Mouse (Mus musculus): ENCODE measurements around the gene B4galt5.

The B4galt5 gene

DNA sequence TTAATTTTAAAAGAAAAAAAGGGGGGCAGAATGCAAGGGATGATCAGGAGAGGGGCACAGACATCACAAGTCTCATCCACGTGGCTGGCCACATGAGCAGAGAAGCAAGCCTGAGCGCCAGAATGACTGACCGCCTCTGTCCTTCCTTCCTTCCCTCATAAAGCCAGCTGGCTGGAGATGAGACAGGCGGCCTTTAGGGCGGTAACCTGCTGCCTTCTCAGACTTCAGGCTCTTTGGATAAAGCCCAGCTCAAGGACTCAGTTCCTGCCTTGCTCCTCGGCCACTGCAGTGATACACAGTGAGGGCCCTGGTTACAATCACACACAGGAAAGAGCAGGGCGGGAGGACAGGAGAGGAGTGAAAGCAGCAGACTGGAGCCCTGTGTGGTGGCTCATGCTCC lies 94.8 kb downstream of the B4galt5 start:
- in situ Hi-C loops (cut with MboI) = no loop called here

DNA sequence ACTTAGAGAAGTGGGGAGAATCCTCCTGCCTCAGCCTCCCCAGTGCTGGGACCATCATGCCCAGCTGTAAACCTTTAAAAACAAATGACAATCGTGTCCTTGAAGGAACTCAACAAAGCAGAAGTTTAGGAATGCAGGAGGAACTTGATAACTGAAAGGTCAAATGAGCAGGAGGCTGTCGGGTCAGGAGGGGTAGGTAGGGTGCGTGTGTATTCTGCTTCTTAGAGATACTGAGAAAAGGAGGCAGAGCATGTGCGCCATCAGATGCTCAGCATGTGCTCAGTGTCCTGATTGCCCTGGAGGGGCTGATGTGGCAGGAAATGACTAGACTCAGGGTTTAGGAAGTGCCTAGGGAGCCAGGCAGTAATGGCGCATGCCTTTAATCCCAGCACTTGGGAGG lies 95.5 kb downstream of the B4galt5 start:
- in situ Hi-C loops (cut with MboI) = no loop called here

DNA sequence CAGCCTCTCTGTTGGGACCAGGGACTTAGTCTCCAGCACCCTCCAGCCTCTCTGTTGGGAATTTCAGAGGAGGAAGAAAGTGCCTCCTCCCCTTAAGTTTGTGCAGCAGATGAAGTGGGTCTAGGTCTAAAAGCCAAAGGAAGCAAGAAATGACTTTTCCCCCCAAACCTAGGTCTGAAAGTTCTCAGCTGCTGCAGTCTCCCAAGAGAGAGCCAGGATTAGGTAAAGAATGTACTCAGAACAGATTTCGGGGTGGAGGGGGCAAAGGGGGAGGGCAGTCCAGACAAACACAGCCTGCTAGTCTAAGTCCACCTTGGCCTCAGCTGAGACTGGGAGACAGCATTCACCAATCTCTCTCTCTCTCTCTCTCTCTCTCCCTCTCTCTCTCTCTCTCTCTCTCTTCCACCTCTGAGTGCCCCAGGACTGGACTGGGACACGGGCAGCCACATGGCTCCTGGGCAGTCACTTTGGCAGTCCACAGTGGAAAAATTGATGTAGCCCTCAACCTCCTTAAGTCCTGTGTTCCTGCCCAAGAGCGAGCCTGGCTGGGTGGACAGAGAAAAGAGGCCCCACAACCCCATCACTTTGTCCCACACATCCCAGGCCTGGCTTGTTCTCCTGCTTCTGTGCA lies 96.8 kb downstream of the B4galt5 start:
- in situ Hi-C loops (cut with MboI) = no loop called here

DNA sequence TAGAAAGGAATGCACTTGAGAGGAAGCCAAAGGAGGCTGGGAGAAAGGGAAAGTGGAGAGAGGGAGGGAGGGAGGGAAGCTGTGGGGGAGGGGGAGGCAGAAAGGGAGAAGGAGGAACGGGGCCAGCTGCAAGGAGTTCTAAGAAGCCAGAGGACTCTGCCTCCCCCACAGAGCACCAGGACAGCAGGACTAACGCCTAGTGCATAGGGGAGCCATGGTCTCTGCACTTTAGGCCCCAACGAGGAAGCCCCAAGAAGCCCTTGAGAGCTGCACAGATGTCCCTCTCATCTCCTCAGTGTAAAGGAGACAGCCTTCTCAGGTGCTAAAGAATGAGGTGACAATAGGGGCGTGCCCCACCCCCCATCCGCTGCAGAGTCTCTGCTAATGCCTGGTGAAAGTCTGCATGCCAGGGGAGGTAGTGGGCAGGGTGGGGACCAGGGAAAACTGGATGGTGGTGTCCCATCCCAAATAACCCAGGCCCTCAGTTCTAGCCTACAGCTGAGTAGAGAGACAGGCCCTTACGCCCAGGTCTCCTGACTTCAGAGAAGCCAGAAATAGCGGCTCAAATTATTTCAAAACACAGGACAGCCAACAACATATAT lies 98.1 kb downstream of the B4galt5 start:
- in situ Hi-C loops (cut with MboI) = no loop called here

DNA sequence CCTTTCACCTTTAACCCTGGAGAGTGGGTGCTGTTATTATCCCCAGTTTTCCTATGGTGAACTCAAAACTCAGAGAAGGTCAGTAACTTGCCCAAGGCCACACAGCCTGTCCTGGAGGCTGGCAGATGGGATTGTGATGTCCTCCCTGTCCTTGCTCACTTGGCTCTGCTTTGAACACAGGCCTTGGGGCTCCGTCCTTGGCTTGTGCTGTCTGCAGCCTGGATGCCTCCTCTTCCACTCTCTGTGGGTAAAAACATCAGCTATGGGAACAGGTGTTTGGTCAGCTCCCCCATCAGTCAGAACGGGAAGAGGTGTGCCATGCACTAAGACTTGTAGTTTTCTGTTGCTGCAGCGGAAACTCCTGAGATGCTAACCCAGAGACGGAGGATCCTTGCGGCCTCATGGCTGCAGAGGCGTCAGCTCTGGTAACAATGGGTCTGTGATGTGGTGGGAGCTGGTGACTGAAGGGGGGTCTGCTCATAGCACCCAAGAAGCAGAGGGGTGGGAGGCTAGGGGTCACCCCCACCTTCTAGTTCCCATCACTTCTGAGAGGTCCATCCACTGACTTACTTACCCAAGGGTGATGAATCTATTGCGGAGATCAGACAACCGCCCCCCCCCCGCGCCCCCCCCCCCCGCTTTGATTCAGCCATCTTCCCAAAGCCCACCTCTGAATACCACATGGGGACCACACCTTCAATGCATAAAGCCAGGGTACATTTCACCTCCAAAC lies 98.8 kb downstream of the B4galt5 start:
- in situ Hi-C loops (cut with MboI) = no loop called here

- in situ Hi-C loops (cut with MboI) = no loop called here
Observed at GRCm38 (mm10) chr2:167249591-167249990, 99.4 kb downstream of the B4galt5 start.
